Mouse (Mus musculus): ENCODE results near the gene Cyp51. TPM values are rescaled to one million over a fixed set of nuclear protein-coding genes. Genes with fewer than 3 reads are reported as not detected.
"Not testable (repeated sequence)": the region's sequence is repeated elsewhere in the genome, so short reads cannot be mapped to it uniquely, and the experiment has no call there.

Gene Cyp51
- 115 and 131 TPM in 2 replicates for polyA plus RNA-seq (2016; fragmentation: Nextera tagmentation; extraction: Ambion mirVana)

DNA sequence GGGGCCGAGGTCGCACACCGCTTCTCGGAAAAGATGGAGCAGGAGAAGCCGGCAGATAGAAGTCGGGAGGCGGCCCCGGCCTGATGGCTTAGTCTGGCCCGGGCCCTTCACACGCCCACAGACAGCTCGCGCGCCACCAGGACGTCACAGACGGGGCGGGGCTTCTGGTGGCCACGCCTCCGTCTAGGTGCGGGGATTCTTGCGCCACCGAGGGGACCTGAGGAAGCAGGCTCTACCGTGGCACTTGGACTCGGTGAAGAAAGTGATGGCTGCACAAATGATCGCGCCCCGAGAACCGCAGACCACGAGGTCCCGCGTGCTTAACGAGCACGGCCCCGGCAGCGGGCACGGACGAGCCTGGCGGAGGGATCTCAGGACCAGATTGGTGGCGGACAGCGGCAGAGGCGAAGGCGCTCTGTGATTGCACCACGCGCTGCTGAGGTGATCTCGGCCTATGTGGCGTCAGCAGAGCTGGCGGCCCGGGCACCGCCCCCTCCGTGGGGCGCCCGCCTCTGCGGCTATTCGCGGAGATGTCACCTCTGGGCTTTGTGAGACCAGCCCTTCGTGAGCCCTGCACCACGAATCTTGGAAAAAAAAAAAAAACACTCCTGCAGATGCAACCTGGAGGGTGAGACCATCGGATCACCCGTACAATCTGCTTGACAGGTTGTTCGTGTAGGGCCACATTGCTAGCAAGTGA is at the start of gene Cyp51:
Cyp51 (minus strand) TSS at position 406 of the 700 bp plus-strand sequence.
- H3K4me3 ChIP-seq: peak within 1 kb of the TSS; percentile 97
- peaks cover 4% of the 10 kb centered on the region; the same call in 1 of the 2 replicates for H3K9me3 ChIP-seq
- peaks cover 33% of the 10 kb centered on the region for H3K36me3 ChIP-seq
- WGBS: under 1% methylated on average over 59 of the region's 59 CpGs
- DNase-seq (ENCODE audit: low spot score): peak; percentile 93
- H3K27ac ChIP-seq: peak within 1 kb of the TSS; percentile 98
- H3K27me3 ChIP-seq (ENCODE audit: insufficient read depth, poor library complexity, severe bottlenecking): no peaks in the 10 kb centered on the region
- H3K4me1 ChIP-seq (replicated peaks): peaks cover 23% of the 10 kb centered on the region

DNA sequence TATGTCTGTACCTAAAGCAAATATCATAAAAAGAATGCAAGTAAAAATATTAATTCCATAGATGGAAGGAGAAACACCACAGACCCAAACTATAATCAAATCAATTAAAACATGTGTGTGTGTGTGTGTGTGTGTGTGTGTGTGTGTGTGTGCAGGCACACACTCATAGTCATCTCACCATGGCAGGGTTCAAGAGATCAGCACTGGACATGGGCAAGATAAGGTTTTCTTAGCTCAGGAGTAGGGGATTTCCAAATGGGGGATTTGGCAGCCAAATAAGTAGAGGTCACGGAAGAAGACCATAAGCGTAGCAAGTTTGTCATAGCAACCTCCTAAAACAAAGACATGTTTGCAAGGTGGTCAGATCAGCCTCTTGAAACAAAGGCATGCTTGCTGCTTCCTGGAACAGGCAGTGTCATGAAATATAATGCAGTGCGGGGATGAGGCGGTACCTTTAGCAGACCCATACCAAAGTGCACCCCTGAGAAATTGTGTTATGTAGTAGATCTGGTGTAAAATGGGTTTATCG is 8.1 kb upstream of the Cyp51 start:
- Histone ChIP-seq H3K27ac (no peak overlapping the region), H3K9me3 (no peaks in the 10 kb centered on the region), H3K36me3 (no peaks in the 10 kb centered on the region), H3K4me3 (no peak overlapping the region), H3K27me3 (ENCODE audit: insufficient read depth, poor library complexity, severe bottlenecking) (no peaks in the 10 kb centered on the region), H3K4me1 (replicated peaks) (no peaks in the 10 kb centered on the region)
- no peak for DNase-seq (ENCODE audit: low spot score)
- 96% methylated on average over 5 of the region's 5 CpGs for WGBS

DNA sequence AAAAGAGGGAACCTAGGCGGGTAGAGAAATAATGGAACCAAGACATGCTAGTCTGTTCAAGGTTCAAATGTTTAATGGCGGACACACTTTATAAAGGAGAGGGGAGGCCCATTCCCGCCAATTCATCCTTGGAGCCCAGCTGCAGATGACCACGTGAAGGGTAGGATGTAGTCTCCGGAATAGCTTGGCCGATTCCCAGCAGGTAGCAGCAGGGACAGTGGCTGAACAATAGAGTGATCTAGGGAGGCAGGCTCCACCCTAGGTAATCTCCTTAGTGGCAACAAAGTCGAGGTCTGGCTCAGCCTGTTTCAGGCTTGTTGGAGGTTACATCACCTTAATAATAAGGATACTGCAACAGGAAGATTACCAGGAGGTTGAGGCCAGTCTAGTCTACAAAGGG is 2.5 kb upstream of the Cyp51 start:
- H3K9me3 ChIP-seq; H3K36me3 ChIP-seq; H3K4me3 ChIP-seq; DNase-seq (ENCODE audit: low spot score); H3K27ac ChIP-seq; H3K27me3 ChIP-seq (ENCODE audit: insufficient read depth, poor library complexity, severe bottlenecking): not testable (repeated sequence)
- H3K4me1 ChIP-seq (replicated peaks): peaks cover 23% of the 10 kb centered on the region
- 57% methylated on average over 7 of the region's 7 CpGs for WGBS

DNA sequence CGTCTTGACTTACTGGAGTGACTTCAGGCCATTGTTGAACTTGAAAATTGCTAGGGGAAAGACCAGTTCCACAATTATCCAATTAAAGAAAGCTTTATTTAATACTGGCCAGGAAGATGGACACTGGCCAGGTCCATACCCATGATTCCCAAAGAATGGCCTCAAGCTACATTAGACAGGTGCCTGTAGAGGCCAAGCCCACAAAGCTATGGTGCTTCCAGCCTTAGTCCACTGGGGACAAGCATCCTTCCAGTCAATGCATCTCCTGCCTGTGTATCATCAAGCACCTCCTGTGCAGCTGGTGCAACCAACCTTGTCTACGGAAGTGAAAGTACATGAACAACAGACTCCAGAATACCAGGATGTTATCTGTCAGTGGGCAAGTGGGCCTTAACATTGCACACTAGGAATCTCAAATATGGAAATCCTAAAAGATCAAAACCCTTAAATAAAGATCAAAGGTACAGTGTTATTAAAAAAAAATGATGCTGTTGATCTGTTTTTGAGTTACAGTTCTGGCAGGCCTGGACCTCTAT is 1.2 kb upstream of the Cyp51 start:
- Histone ChIP-seq H3K4me3 (no peak overlapping the region), H3K4me1 (replicated peaks) (peaks cover 23% of the 10 kb centered on the region), H3K27ac (peak overlapping the region; percentile 98), H3K36me3 (peaks cover 21% of the 10 kb centered on the region), H3K27me3 (ENCODE audit: insufficient read depth, poor library complexity, severe bottlenecking) (no peaks in the 10 kb centered on the region), H3K9me3 (peaks cover 4% of the 10 kb centered on the region; the same call in 1 of the 2 replicates)
- 96% methylated on average over 2 of the region's 2 CpGs for WGBS
- DNase-seq (ENCODE audit: low spot score): no peak

DNA sequence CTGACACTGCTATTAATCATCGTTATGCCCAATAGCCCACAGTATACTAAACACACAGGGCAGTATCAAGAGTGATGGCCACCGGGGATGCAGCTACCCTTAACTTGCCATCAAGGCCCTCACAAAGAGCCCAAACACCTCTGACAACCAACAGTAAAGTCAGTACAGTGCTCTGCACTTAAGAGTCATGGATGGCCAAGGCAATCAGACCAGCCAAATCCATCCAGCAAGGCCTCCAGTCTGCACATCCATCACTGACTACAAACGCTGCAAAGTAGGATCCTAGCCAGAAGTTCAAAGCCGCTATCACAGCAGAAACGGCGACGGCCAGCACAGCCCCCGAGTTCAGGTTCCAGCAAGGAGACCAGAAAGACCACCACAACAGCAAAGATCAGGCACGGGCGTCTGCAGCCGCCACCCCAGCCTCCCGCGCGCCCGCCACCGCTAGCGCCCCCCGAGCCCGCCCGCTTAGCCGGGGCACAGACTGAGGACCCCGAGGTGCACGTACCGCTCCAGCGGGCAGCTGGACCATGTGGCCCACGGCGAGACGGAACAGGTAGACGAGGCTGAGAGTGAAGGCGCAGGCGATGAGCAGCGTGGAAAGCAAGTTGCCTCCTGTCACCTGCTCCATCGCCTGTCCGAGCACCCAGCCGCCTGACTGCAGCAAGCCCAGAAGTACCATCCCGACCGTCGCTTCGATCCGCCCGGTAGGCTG is 763 bp downstream of the Cyp51 start:
- 2% methylated on average over 41 of the region's 41 CpGs for WGBS
- DNase-seq (ENCODE audit: low spot score): no peak

DNA sequence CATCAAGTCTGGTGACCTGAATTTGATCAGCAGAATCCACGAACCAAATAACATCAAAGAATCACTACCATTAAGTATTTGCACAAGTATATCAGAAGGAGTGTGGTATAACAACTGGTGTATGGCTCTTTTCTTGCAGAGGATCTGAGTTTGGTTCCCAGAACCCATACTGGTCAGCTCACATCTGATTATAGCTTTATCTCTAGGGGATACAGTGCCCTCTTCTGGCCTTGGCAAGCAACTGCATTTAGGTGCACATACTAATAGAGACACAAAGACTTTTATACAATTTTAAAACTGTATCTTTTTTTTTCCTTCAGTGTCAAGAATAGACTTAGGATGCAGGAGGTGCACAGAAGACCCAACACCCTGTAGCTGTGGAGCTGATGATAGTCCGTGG is 2.8 kb downstream of the Cyp51 start:
- WGBS: 92% methylated on average over 2 of the region's 2 CpGs
- H3K9me3 ChIP-seq: peaks cover 4% of the 10 kb centered on the region; the same call in 1 of the 2 replicates
- H3K27ac ChIP-seq: no peak overlapping the region
- H3K4me1 ChIP-seq (replicated peaks): peaks cover 23% of the 10 kb centered on the region
- no peaks in the 10 kb centered on the region for H3K27me3 ChIP-seq (ENCODE audit: insufficient read depth, poor library complexity, severe bottlenecking)
- no peak overlapping the region; the same call in 1 of the 2 replicates for H3K4me3 ChIP-seq
- DNase-seq (ENCODE audit: low spot score): no peak
- H3K36me3 ChIP-seq: peaks cover 56% of the 10 kb centered on the region

More for the DNA sequence above, 763 bp downstream of the Cyp51 start:
- Histone ChIP-seq H3K4me1 (replicated peaks) (peaks cover 23% of the 10 kb centered on the region), H3K27me3 (ENCODE audit: insufficient read depth, poor library complexity, severe bottlenecking) (no peaks in the 10 kb centered on the region), H3K36me3 (peaks cover 40% of the 10 kb centered on the region), H3K9me3 (peaks cover 4% of the 10 kb centered on the region; the same call in 1 of the 2 replicates), H3K4me3 (peak overlapping the region; percentile 97), H3K27ac (peak overlapping the region; percentile 98)

DNA sequence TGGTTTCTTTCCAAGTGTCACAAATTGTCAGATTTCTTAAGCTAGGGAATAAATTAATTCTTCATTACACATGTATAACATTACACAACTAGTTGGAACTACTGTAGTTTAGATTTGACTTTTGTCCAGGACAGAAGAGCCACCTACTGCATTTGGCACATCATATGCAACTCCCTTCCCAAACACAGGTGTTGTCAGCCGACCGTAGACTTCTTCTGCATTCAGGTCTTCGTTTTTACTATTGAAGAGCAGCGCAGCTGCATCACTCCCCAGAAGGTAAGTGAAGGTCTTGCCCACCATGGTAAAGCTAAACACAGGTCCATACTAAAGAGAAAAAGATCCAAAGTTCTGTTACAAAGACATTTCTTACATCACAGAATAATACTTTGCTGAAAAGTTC is 3.5 kb downstream of the Cyp51 start:
- Histone ChIP-seq H3K27ac (no peak overlapping the region), H3K27me3 (ENCODE audit: insufficient read depth, poor library complexity, severe bottlenecking) (no peaks in the 10 kb centered on the region), H3K4me1 (replicated peaks) (peaks cover 23% of the 10 kb centered on the region), H3K4me3 (no peak overlapping the region), H3K9me3 (peaks cover 4% of the 10 kb centered on the region; the same call in 1 of the 2 replicates), H3K36me3 (peaks cover 56% of the 10 kb centered on the region)
- no peak for DNase-seq (ENCODE audit: low spot score)
- WGBS: 97% methylated on average over 4 of the region's 4 CpGs

DNA sequence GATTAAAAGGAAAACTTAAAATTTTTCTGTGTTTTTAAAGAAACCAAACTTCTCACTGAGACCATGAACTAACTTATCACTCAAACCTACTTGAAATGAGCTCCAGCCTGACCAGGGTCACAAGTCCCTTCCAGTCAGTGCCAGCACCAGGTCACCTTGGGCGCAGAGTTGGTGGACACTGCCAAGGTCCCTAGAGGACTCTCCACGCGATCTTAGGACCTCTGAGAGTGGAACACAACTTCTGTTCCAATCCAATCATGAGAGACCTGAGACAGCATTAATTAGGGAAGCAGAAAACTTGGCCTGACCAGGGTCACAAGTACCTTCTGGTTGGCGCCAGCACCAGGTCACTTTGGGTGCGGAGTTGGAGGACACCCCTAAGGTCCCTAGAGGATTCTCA is 10.1 kb downstream of the Cyp51 start:
- WGBS: 97% methylated on average over 5 of the region's 5 CpGs
- peaks cover 81% of the 10 kb centered on the region for H3K36me3 ChIP-seq
- no peaks in the 10 kb centered on the region for H3K9me3 ChIP-seq
- no peak overlapping the region for H3K27ac ChIP-seq
- H3K4me3 ChIP-seq: no peak overlapping the region
- no peak for DNase-seq (ENCODE audit: low spot score)
- H3K4me1 ChIP-seq (replicated peaks): no peaks in the 10 kb centered on the region
- H3K27me3 ChIP-seq (ENCODE audit: insufficient read depth, poor library complexity, severe bottlenecking): no peaks in the 10 kb centered on the region

DNA sequence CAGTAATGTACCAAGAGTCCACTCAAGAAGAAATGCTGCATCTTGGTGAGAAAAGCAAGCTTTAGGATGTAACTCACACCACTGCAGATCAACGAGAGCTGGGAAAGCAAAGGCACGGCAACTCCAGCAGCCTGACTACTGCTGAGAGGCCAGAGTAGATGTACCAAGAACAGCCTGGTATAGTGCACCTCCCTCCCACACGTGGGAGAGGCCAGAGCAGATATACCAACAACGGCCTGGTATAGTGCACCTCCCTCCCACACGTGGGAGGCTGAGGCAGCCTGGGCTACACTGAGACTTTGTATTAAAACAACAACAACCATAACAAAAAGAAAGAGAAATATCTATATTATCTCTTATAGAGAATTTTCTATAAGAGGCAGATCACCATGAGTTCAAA is 16.4 kb downstream of the Cyp51 start:
- no peaks in the 10 kb centered on the region for H3K4me1 ChIP-seq (replicated peaks)
- no peak for DNase-seq (ENCODE audit: low spot score)
- H3K27ac ChIP-seq: no peak overlapping the region
- H3K9me3 ChIP-seq: no peaks in the 10 kb centered on the region
- H3K4me3 ChIP-seq: no peak overlapping the region
- no peaks in the 10 kb centered on the region for H3K27me3 ChIP-seq (ENCODE audit: insufficient read depth, poor library complexity, severe bottlenecking)
- WGBS: 90% methylated on average over 5 of the region's 5 CpGs
- H3K36me3 ChIP-seq: peaks cover 98% of the 10 kb centered on the region

DNA sequence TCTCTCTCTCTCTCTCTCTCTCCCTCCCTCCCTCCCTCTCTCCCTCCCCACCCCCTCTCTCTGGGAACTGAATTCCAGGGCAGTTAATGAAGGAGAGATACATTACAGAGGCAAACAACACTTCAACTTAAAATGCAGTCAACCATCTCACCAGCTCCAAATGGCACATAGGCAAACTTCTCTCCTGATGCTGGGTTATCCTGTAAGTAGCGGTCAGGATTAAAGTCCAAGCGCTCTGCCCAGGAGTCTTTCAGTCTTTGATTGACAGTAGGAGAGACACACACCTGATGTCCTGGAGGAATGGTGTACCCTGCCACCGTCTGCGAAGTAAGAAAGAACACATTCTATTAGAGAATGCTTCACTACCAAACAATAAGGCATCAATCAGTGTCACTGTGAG is 18.2 kb downstream of the Cyp51 start:
- H3K36me3 ChIP-seq: peaks cover 98% of the 10 kb centered on the region
- no peaks in the 10 kb centered on the region for H3K4me1 ChIP-seq (replicated peaks)
- 85% methylated on average over 4 of the region's 4 CpGs for WGBS
- H3K4me3 ChIP-seq: no peak overlapping the region
- H3K27ac ChIP-seq: no peak overlapping the region
- H3K9me3 ChIP-seq: no peaks in the 10 kb centered on the region
- DNase-seq (ENCODE audit: low spot score): no peak
- H3K27me3 ChIP-seq (ENCODE audit: insufficient read depth, poor library complexity, severe bottlenecking): no peaks in the 10 kb centered on the region

DNA sequence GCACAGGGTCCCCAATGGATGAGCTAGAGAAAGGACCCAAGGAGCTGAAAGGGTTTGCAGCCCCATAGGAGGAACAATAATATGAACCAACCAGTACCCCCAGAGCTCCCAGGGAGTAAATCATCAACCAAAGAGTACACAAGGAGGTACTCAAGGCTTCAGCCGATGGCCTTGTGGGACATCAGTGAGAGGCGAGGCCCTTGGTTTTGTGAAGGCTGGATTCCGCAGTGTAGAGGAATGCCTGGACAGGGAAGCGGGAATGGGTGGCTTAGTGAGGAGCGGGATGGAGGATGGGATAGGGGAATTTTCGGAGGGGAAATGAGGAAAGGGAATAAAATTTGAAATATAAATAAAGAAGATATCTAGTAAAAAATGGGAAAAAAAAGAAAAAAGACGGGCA is 19.6 kb downstream of the Cyp51 start:
- H3K27me3 ChIP-seq (ENCODE audit: insufficient read depth, poor library complexity, severe bottlenecking): no peaks in the 10 kb centered on the region
- no peak for DNase-seq (ENCODE audit: low spot score)
- H3K27ac ChIP-seq: no peak overlapping the region
- WGBS: 93% methylated on average over 7 of the region's 7 CpGs
- H3K9me3 ChIP-seq: no peaks in the 10 kb centered on the region
- H3K4me3 ChIP-seq: no peak overlapping the region
- H3K4me1 ChIP-seq (replicated peaks): no peaks in the 10 kb centered on the region
- H3K36me3 ChIP-seq: peaks cover 100% of the 10 kb centered on the region

DNA sequence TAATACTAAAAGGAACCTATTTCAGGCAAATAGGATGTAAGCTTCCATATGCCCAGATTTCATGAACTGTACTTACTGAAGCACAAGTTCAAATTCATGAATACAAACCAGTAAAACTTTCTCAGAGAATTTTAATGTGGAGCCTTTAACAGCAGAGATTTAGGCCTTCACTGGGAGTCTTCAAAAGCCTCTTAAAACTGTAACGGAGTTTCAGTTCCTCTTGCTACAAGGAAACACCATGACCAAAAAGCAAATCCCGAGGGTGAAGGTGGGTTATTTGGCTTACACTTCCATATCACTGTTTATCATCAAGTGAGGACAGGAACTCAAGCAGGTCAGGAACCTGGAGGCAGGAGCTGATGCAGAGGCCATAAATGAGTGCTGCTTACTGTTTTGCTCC is 23.0 kb downstream of the Cyp51 start:
- 92% methylated on average over 2 of the region's 2 CpGs for WGBS
- no peaks in the 10 kb centered on the region for H3K4me1 ChIP-seq (replicated peaks)
- H3K4me3 ChIP-seq: no peak overlapping the region
- H3K27ac ChIP-seq: no peak overlapping the region
- peaks cover 100% of the 10 kb centered on the region for H3K36me3 ChIP-seq
- H3K9me3 ChIP-seq: no peaks in the 10 kb centered on the region
- no peak for DNase-seq (ENCODE audit: low spot score)
- H3K27me3 ChIP-seq (ENCODE audit: insufficient read depth, poor library complexity, severe bottlenecking): no peaks in the 10 kb centered on the region

DNA sequence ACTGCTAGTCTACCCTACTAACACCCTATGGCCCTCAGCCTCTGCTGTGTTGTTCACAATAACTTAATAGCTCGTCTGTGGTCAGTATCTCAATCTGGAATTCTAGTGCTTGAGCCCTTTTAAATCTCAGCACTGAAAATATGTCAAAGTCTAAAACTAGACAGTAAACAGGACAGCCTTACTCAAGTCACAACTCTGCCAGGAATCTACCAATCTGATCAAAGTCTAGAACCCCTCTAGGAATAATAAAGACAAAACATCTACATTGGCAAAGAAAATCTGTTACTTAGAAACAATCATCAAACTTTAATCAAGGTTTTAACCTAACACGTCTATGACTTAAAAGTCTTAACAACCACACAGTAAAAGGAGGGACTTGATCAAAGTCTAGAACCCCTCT is 23.7 kb downstream of the Cyp51 start:
- Histone ChIP-seq H3K4me1 (replicated peaks) (no peaks in the 10 kb centered on the region), H3K27me3 (ENCODE audit: insufficient read depth, poor library complexity, severe bottlenecking) (no peaks in the 10 kb centered on the region), H3K27ac (no peak overlapping the region), H3K9me3 (no peaks in the 10 kb centered on the region), H3K4me3 (no peak overlapping the region), H3K36me3 (peaks cover 100% of the 10 kb centered on the region)
- no peak for DNase-seq (ENCODE audit: low spot score)
- WGBS: 91% methylated on average over 2 of the region's 2 CpGs
